Mouse (Mus musculus) large intestine, adult 2 months (tissue): Measurements from ENCODE around the gene Ippk. TPM values are rescaled to one million over a fixed set of nuclear protein-coding genes. Genes with fewer than 3 reads are reported as not detected.

Experiments
- DNase-seq: peaks from one replicate; pipeline ENCODE4 v3.0.0-alpha.2; 2012; ENCODE audit warnings: low read depth, low spot score
- WGBS: fragments of 180-500 bp; shearing (Covaris S2); methylation state at CpG from one replicate; pipeline ENCODE4 v1.1.7; 2018; 5-methylcytosine and 5-hydroxymethylcytosine counted together
- polyA plus RNA-seq: library from polyadenylated mRNA; depleted of rRNA; stranded (reverse); fragments of >200 nt; gene quantifications from 2 replicates; pipeline ENCODE4 v1.2.3, GENCODE M21; 2012; rRNA removed

Gene Ippk
- polyA plus RNA-seq, 1 experiment = 7.7 TPM

- no peak for DNase-seq
- 93% methylated on average over 6 of the region's 6 CpGs for WGBS
Measured at GRCm38 (mm10) chr13:49472676-49473005, 51.6 kb downstream of the Ippk start.

- 72% methylated on average over 3 of the region's 3 CpGs for WGBS
- no peak for DNase-seq
Measured at GRCm38 (mm10) chr13:49477887-49478286, 56.8 kb downstream of the Ippk start.

- 79% methylated on average over 6 of the region's 6 CpGs for WGBS
- DNase-seq = no peak
Measured at GRCm38 (mm10) chr13:49478851-49479374, 57.9 kb downstream of the Ippk start.

- 71% methylated on average over 4 of the region's 4 CpGs for WGBS
- no peak for DNase-seq
Measured at GRCm38 (mm10) chr13:49479399-49479798, 58.4 kb downstream of the Ippk start.

- no peak for DNase-seq
- 51% methylated on average over 2 of the region's 2 CpGs for WGBS
Measured at GRCm38 (mm10) chr13:49480057-49480456, 59.0 kb downstream of the Ippk start.

GRCm38 (mm10) chr13:49480551-49480950 is 59.5 kb downstream of the Ippk start:
- no peak for DNase-seq
- 61% methylated on average over 5 of the region's 5 CpGs for WGBS

GRCm38 (mm10) chr13:49485388-49485787 is 64.3 kb downstream of the Ippk start:
- 63% methylated on average over 5 of the region's 5 CpGs for WGBS
- DNase-seq = no peak

- DNase-seq = no peak
- 69% methylated on average over 6 of the region's 6 CpGs for WGBS
Measured at GRCm38 (mm10) chr13:49492376-49493368, 71.6 kb downstream of the Ippk start, which contains the start of gene Tes3-ps. TSS of gene Tes3-ps (plus strand) at chr13:49493318.

- WGBS = 59% methylated on average over 4 of the region's 4 CpGs
Measured at GRCm38 (mm10) chr13:49504510-49504909, 83.5 kb downstream of the Ippk start, which contains the start of gene Ecm2. TSS of gene Ecm2 (plus strand) at chr13:49504810.

GRCm38 (mm10) chr13:49505776-49506175 is 84.7 kb downstream of the Ippk start:
- WGBS = 82% methylated on average over 4 of the region's 4 CpGs
- no peak for DNase-seq

More at GRCm38 (mm10) chr13:49504510-49504909, 83.5 kb downstream of the Ippk start, which contains the start of gene Ecm2:
- DNase-seq = no peak

GRCm38 (mm10) chr13:49507176-49507575 is 86.1 kb downstream of the Ippk start:
- no peak for DNase-seq
- WGBS = 63% methylated on average over 3 of the region's 3 CpGs

Other genes with a start within 250 kb of the Ippk start
- 53.9 and 64.2 TPM in 2 replicates for gene Ninj1, start 233.8 kb upstream of the Ippk start, polyA plus RNA-seq
- gene Card19, start 205.2 kb upstream of the Ippk start, polyA plus RNA-seq = 83.0 and 97.4 TPM in 2 replicates
- 5.5 and 6.2 TPM in 2 replicates for gene Susd3, start 172.5 kb upstream of the Ippk start, polyA plus RNA-seq
- 2.6 and 3.0 TPM in 2 replicates for gene Fgd3, start 100.9 kb upstream of the Ippk start, polyA plus RNA-seq
- gene Bicd2, start 79.7 kb upstream of the Ippk start, polyA plus RNA-seq = 6.4 and 9.4 TPM in 2 replicates
- 0.07 TPM in 1 of 2 replicates, not detected in the other for gene Tes3-ps, start 72.1 kb downstream of the Ippk start, polyA plus RNA-seq
- gene Ecm2, start 83.6 kb downstream of the Ippk start, polyA plus RNA-seq = 0.67 and 0.71 TPM in 2 replicates
- 2.1 and 2.4 TPM in 2 replicates for gene Aspn, start 123.2 kb downstream of the Ippk start, polyA plus RNA-seq
- not detected in 2 replicates for gene Omd, start 161.2 kb downstream of the Ippk start, polyA plus RNA-seq
- gene Ogn, start 186.8 kb downstream of the Ippk start, polyA plus RNA-seq = 6.4 and 7.1 TPM in 2 replicates
- 1.2 and 1.5 TPM in 2 replicates for gene Cenpp, start 231.5 kb downstream of the Ippk start, polyA plus RNA-seq
- gene Nol8, start 231.8 kb downstream of the Ippk start, polyA plus RNA-seq = 0.84 and 1.4 TPM in 2 replicates